In the genomic region with DNA sequence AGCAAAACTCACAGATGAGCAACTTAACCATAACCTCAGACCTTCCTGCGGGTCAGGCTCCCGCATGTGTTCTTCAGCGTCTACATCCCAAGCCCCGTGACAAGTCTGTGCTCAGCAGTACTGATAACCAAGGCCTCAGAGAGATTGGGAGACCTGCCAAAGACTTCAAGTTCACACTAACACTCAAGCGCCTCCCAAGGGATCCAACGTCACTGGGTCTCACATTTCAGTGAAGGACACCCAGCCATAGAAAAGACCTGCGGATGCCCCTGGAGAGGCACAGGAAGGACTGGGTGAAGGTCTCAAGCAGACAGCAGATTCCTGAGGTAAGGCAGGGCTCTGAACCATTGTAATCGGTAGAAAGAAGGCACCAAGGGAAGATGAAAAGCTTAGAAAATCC, we compare ENCODE assay signal across 10 mouse cellular contexts. TPM values are rescaled to one million over a fixed set of nuclear protein-coding genes. Genes with fewer than 3 reads are reported as not detected.
A peak's percentile ranks its signal among the peaks of the same experiment; 100 is the strongest.
DNase-seq lines count a peak whose midpoint lies in the region; ATAC-seq and TF ChIP-seq lines count a peak whose summit lies in the region.
"Had no signal": no experiment of that assay in that cellular context is flagged by ENCODE, and none has a peak within 500 bp of the region (broad histone marks: within the 10 kb centered on the region; RNA-seq: fewer than 3 reads in every experiment).

No protein-coding gene starts in this region.

- intact Hi-C loops in gastrocnemius, adult 2 months (cut with DNase I): no loop called here

- H3K9ac ChIP-seq in heart, embryonic 13.5 days: peak overlapping the region; percentile 61; the same call in 1 of the 2 replicates
- H3K9ac ChIP-seq in liver, postnatal 0 days (replicated peaks): no peak overlapping the region
- H3K9ac ChIP-seq: forebrain, embryonic 15.5 days had no signal

- H3K4me1 ChIP-seq in heart, embryonic 13.5 days: peaks cover 10% of the 10 kb centered on the region
- no peaks in the 10 kb centered on the region; the same call in 1 of the 2 replicates for H3K4me1 ChIP-seq in liver, postnatal 0 days (ENCODE audit: insufficient read depth)
- peaks cover 19% of the 10 kb centered on the region for H3K4me1 ChIP-seq in limb, embryonic 10.5 days
- H3K4me1 ChIP-seq: forebrain, embryonic 15.5 days had no signal

- ATAC-seq in heart, embryonic 13.5 days (ENCODE audit: extremely low read depth, insufficient number of reproducible peaks, low FRiP score, low TSS enrichment): peak; percentile 43; the same call in 1 of the 2 replicates
- ATAC-seq in liver, postnatal 0 days: no peak
- ATAC-seq: forebrain, embryonic 15.5 days; intestine, embryonic 16.5 days had no signal

- H3K4me3 ChIP-seq in gastrocnemius, adult 2 months: peak overlapping the region; percentile 47
- peak overlapping the region; percentile 34 for H3K4me3 ChIP-seq in heart, embryonic 13.5 days
- no peak overlapping the region for H3K4me3 ChIP-seq in liver, postnatal 0 days (ENCODE audit: low read depth, low read length)
- no peak overlapping the region for H3K4me3 ChIP-seq in limb, embryonic 10.5 days
- H3K4me3 ChIP-seq: forebrain, embryonic 15.5 days had no signal

- H3K27me3 ChIP-seq in heart, embryonic 13.5 days (replicated peaks): peaks cover 14% of the 10 kb centered on the region
- no peaks in the 10 kb centered on the region for H3K27me3 ChIP-seq in liver, postnatal 0 days (ENCODE audit: insufficient read depth, low read length)
- peaks cover 8% of the 10 kb centered on the region; the same call in 1 of the 2 replicates for H3K27me3 ChIP-seq in limb, embryonic 10.5 days (ENCODE audit: low read depth, poor library complexity, severe bottlenecking)
- H3K27me3 ChIP-seq: forebrain, embryonic 15.5 days had no signal

- H3K4me2 ChIP-seq in heart, embryonic 13.5 days: peak overlapping the region; percentile 47
- H3K4me2 ChIP-seq in liver, postnatal 0 days (ENCODE audit: low read depth, low read length): no peak overlapping the region
- H3K4me2 ChIP-seq: forebrain, embryonic 15.5 days had no signal

- peak overlapping the region; percentile 73 for H3K27ac ChIP-seq in gastrocnemius, adult 2 months
- peak overlapping the region; percentile 71 for H3K27ac ChIP-seq in heart, embryonic 13.5 days (replicated peaks)
- no peak overlapping the region for H3K27ac ChIP-seq in liver, postnatal 0 days (ENCODE audit: low read depth)
- H3K27ac ChIP-seq in limb, embryonic 10.5 days: no peak overlapping the region
- H3K27ac ChIP-seq: forebrain, embryonic 15.5 days had no signal

- no peak for TF ChIP-seq CTCF in gastrocnemius, adult 2 months (IDR thresholded peaks at IDR 0.05)
- no peak for TF ChIP-seq CTCF in liver, postnatal 0 days (IDR thresholded peaks at IDR 0.05; ENCODE audit: low read depth)

- no peaks in the 10 kb centered on the region for H3K36me3 ChIP-seq in heart, embryonic 13.5 days
- no peaks in the 10 kb centered on the region for H3K36me3 ChIP-seq in liver, postnatal 0 days (replicated peaks; ENCODE audit: insufficient read depth, low read length)
- H3K36me3 ChIP-seq in limb, embryonic 10.5 days: no peaks in the 10 kb centered on the region
- H3K36me3 ChIP-seq: forebrain, embryonic 15.5 days had no signal

- peak; percentile 63 for DNase-seq in gastrocnemius, adult 2 months
- no peak for DNase-seq in gastrocnemius, postnatal 10 days
- DNase-seq in adrenal gland, postnatal 10 days: peak; percentile 83
- DNase-seq in lung, postnatal 25 days (ENCODE audit: low spot score): peak; percentile 25
- DNase-seq in frontal cortex, postnatal 25 days (ENCODE audit: low spot score in 2 of 2): no peak
- no peak for DNase-seq in liver, postnatal 0 days
- DNase-seq in limb, embryonic 10.5 days (ENCODE audit: low spot score): no peak

- WGBS in heart, embryonic 13.5 days: 13% methylated on average over 8 of the region's 8 CpGs
- 58% methylated on average over 8 of the region's 8 CpGs for WGBS in liver, postnatal 0 days (ENCODE audit: insufficient replicate concordance)
- 74% methylated on average over 8 of the region's 8 CpGs for WGBS in limb, embryonic 10.5 days

- no peaks in the 10 kb centered on the region for H3K9me3 ChIP-seq in heart, embryonic 13.5 days
- H3K9me3 ChIP-seq in liver, postnatal 0 days (ENCODE audit: low read length): no peaks in the 10 kb centered on the region
- no peaks in the 10 kb centered on the region for H3K9me3 ChIP-seq in limb, embryonic 10.5 days (replicated peaks)
- H3K9me3 ChIP-seq: forebrain, embryonic 15.5 days had no signal

- TF ChIP-seq EP300 in liver, postnatal 0 days (IDR thresholded peaks at IDR 0.05; ENCODE audit: low read depth): no peak

RNA-seq across cellular contexts. Expression of a gene that starts 28.8 kb away (rescaled TPM):
- under 1 TPM; 0.18 to 0.36 TPM for total RNA-seq in gastrocnemius, adult 2 months (2021)
- total RNA-seq in gastrocnemius, postnatal 10 days (2021): under 1 TPM; 0.19 to 0.29 TPM
- under 1 TPM; 0.27 to 0.79 TPM for total RNA-seq in adrenal gland, postnatal 10 days (2021)
- polyA plus RNA-seq in heart, embryonic 13.5 days (2015; fragmentation: Nextera tagmentation; extraction: Ambion mirVana): 0.29 and 0.56 TPM in 2 replicates
- polyA plus RNA-seq in liver, postnatal 0 days (2015; fragmentation: Nextera tagmentation; extraction: Ambion mirVana): 0.11 and 0.13 TPM in 2 replicates
- polyA plus RNA-seq in limb, embryonic 10.5 days (2016; fragmentation: Nextera tagmentation; extraction: Ambion mirVana): 0.18 and 0.31 TPM in 2 replicates

RNA-seq across cellular contexts. Expression of a gene that starts 28.9 kb away (rescaled TPM):
- 10 to 100 TPM; 51.1 to 66.7 TPM for total RNA-seq in gastrocnemius, adult 2 months (2021)
- total RNA-seq in gastrocnemius, postnatal 10 days (2021): 10 to 100 TPM; 58.8 to 64.4 TPM
- 100 to 1,000 TPM; 143 to 163 TPM for total RNA-seq in adrenal gland, postnatal 10 days (2021)
- polyA plus RNA-seq in heart, embryonic 13.5 days (2015; fragmentation: Nextera tagmentation; extraction: Ambion mirVana): 52.7 and 56.0 TPM in 2 replicates
- 42.3 and 44.9 TPM in 2 replicates for polyA plus RNA-seq in liver, postnatal 0 days (2015; fragmentation: Nextera tagmentation; extraction: Ambion mirVana)
- polyA plus RNA-seq in limb, embryonic 10.5 days (2016; fragmentation: Nextera tagmentation; extraction: Ambion mirVana): 25.0 and 30.8 TPM in 2 replicates

Comparison
In these comparisons a context has a peak if more than half of its experiments do, and no peak if none do; other contexts are left out.
1. DNase-seq: peak in gastrocnemius, adult 2 months (single experiment), adrenal gland, postnatal 10 days (single experiment) and lung, postnatal 25 days (single experiment); none in gastrocnemius, postnatal 10 days (single experiment), frontal cortex, postnatal 25 days (0 of 2), liver, postnatal 0 days (single experiment) and limb, embryonic 10.5 days (single experiment).
2. H3K27ac ChIP-seq: peak in gastrocnemius, adult 2 months (single experiment) and heart, embryonic 13.5 days (single experiment); none in liver, postnatal 0 days (single experiment) and limb, embryonic 10.5 days (single experiment).
3. H3K4me3 ChIP-seq: peak in gastrocnemius, adult 2 months (single experiment) and heart, embryonic 13.5 days (single experiment); none in liver, postnatal 0 days (single experiment) and limb, embryonic 10.5 days (single experiment).